Mouse (Mus musculus) cortical plate, adult 2 months (tissue): ENCODE results near the gene Bnip3. TPM values are rescaled to one million over a fixed set of nuclear protein-coding genes. Genes with fewer than 3 reads are reported as not detected.

ENCODE experiments used
- H3K27ac ChIP-seq: fragments of 200-500 bp; 2 replicates; pipeline ENCODE4 v1.5.1; 2012; ENCODE audit warnings: low read length, control low read depth, inconsistent platforms; ENCODE audit not compliant: insufficient read depth
- H3K4me1 ChIP-seq: fragments of 200-500 bp; 2 replicates; pipeline ENCODE4 v1.6.1; 2011; ENCODE audit warnings: low read length; ENCODE audit not compliant: control insufficient read depth, insufficient read depth
- H3K4me3 ChIP-seq: fragments of 200-500 bp; 2 replicates; pipeline ENCODE4 v1.5.1; 2011; ENCODE audit warnings: mild to moderate bottlenecking, low read length, control low read depth; ENCODE audit not compliant: insufficient read depth
- CTCF ChIP-seq: fragments of 200-500 bp; IDR thresholded peaks from 2 replicates; pipeline ENCODE4 v1.5.1; 2011; ENCODE audit warnings: mild to moderate bottlenecking, control low read depth, low read length; ENCODE audit not compliant: insufficient read depth; ENCODE audit errors: extremely low read depth
- POLR2A ChIP-seq: fragments of 200-500 bp; IDR thresholded peaks from 2 replicates; pipeline ENCODE4 v1.6.1; 2011; ENCODE audit warnings: mild to moderate bottlenecking, low read length, control low read depth; ENCODE audit not compliant: insufficient read depth; ENCODE audit errors: extremely low read depth
- polyA plus RNA-seq: library from polyadenylated mRNA; depleted of rRNA; stranded (reverse); fragments of >200 nt; gene quantifications from 2 replicates; pipeline ENCODE4 v1.2.3, GENCODE M21; 2012

The Bnip3 gene
- polyA plus RNA-seq, 1 experiment: 105 TPM

- Histone ChIP-seq H3K4me1 (peaks cover 3% of the 10 kb centered on the region; the same call in 1 of the 2 replicates), H3K27ac (no peak overlapping the region), H3K4me3 (no peak overlapping the region)
- TF ChIP-seq CTCF (no peak), POLR2A (no peak)
These were observed 29.7 kb upstream of the Bnip3 start for GRCm38 (mm10) chr7:138938991-138939390.

- TF ChIP-seq CTCF (no peak), POLR2A (no peak)
- Histone ChIP-seq H3K27ac (no peak overlapping the region), H3K4me3 (no peak overlapping the region), H3K4me1 (no peaks in the 10 kb centered on the region)
These were observed 25.2 kb upstream of the Bnip3 start for GRCm38 (mm10) chr7:138934523-138934922.

GRCm38 (mm10) chr7:138928456-138928855 lies 19.1 kb upstream of the Bnip3 start:
- TF ChIP-seq CTCF (no peak), POLR2A (no peak)
- H3K4me1 ChIP-seq: no peaks in the 10 kb centered on the region; the same call in 1 of the 2 replicates
- no peak overlapping the region for H3K27ac ChIP-seq
- H3K4me3 ChIP-seq: no peak overlapping the region

GRCm38 (mm10) chr7:138923756-138924425 lies 14.6 kb upstream of the Bnip3 start:
- H3K4me1 ChIP-seq: peaks cover 1% of the 10 kb centered on the region; the same call in 1 of the 2 replicates
- peak; percentile 60 for TF ChIP-seq CTCF
- no peak for TF ChIP-seq POLR2A

GRCm38 (mm10) chr7:138921611-138922010 lies 12.3 kb upstream of the Bnip3 start:
- Histone ChIP-seq H3K27ac (no peak overlapping the region), H3K4me3 (no peak overlapping the region), H3K4me1 (peaks cover 1% of the 10 kb centered on the region; the same call in 1 of the 2 replicates)
- no peak for TF ChIP-seq CTCF
- TF ChIP-seq POLR2A: no peak

More at GRCm38 (mm10) chr7:138923756-138924425, 14.6 kb upstream of the Bnip3 start:
- H3K4me3 ChIP-seq: no peak overlapping the region
- H3K27ac ChIP-seq: no peak overlapping the region

- Histone ChIP-seq H3K4me3 (peak overlapping the region; percentile 3), H3K27ac (0 out of 2 replicates have a peak overlapping the region, but pooled peaks have one; percentile 7), H3K4me1 (peaks cover 1% of the 10 kb centered on the region; the same call in 1 of the 2 replicates)
- TF ChIP-seq POLR2A (no peak), CTCF (no peak)
These were observed 10.0 kb upstream of the Bnip3 start for GRCm38 (mm10) chr7:138919156-138919944.

- TF ChIP-seq CTCF (no peak), POLR2A (no peak)
- no peak overlapping the region for H3K4me3 ChIP-seq
- H3K27ac ChIP-seq: no peak overlapping the region
- H3K4me1 ChIP-seq: no peaks in the 10 kb centered on the region
These were observed 4.3 kb upstream of the Bnip3 start for GRCm38 (mm10) chr7:138913616-138914015.

- Histone ChIP-seq H3K27ac (peak overlapping the region; percentile 36; the same call in 1 of the 2 replicates), H3K4me1 (0 out of 2 replicates have a peak, but pooled peaks cover 5% of the 10 kb centered on the region)
- TF ChIP-seq CTCF (no peak), POLR2A (no peak)
These were observed 859 bp upstream of the Bnip3 start for GRCm38 (mm10) chr7:138910193-138910562.

GRCm38 (mm10) chr7:138908768-138909276 lies 497 bp downstream of the Bnip3 start:
- TF ChIP-seq POLR2A (no peak), CTCF (no peak)
- Histone ChIP-seq H3K4me1 (0 out of 2 replicates have a peak, but pooled peaks cover 5% of the 10 kb centered on the region), H3K27ac (peak overlapping the region; percentile 74), H3K4me3 (peak overlapping the region; percentile 80)

More at GRCm38 (mm10) chr7:138910193-138910562, 859 bp upstream of the Bnip3 start:
- H3K4me3 ChIP-seq: peak overlapping the region; percentile 80

GRCm38 (mm10) chr7:138907976-138908375 lies 1.3 kb downstream of the Bnip3 start:
- peak overlapping the region; percentile 2; the same call in 1 of the 2 replicates for H3K4me3 ChIP-seq
- no peak overlapping the region for H3K27ac ChIP-seq
- 0 out of 2 replicates have a peak, but pooled peaks cover 5% of the 10 kb centered on the region for H3K4me1 ChIP-seq
- no peak for TF ChIP-seq POLR2A
- TF ChIP-seq CTCF: no peak
